Mouse (Mus musculus) megakaryocyte, embryonic 14.5 days (primary cell): ENCODE results near the gene Zfp592. TPM values are rescaled to one million over a fixed set of nuclear protein-coding genes. Genes with fewer than 3 reads are reported as not detected.
A peak's percentile ranks its signal among the peaks of the same experiment; 100 is the strongest.

Experiments used
- H3K27me3 ChIP-seq: replicated peaks from 2 replicates; pipeline ENCODE3; 2012; ENCODE audit warnings: inconsistent platforms
- H3K36me3 ChIP-seq: replicated peaks from 2 replicates; pipeline ENCODE3; 2012; ENCODE audit warnings: low read length, inconsistent platforms, mixed read lengths
- H3K4me1 ChIP-seq: 2 replicates; pipeline ENCODE4 v1.6.1; 2012; ENCODE audit warnings: inconsistent platforms
- H3K4me3 ChIP-seq: replicated peaks from 2 replicates; pipeline ENCODE3; 2012; ENCODE audit warnings: moderate library complexity, mild to moderate bottlenecking, inconsistent platforms
- H3K9me3 ChIP-seq: 2 replicates; pipeline ENCODE4 v1.6.1; 2012; ENCODE audit warnings: inconsistent platforms
- FLI1 ChIP-seq: IDR thresholded peaks from 2 replicates; pipeline ENCODE4 v1.6.1; 2012; ENCODE audit warnings: low read length, inconsistent platforms, mixed read lengths
- GATA1 ChIP-seq: IDR thresholded peaks from 3 replicates; pipeline ENCODE4 v1.6.1; 2012; ENCODE audit warnings: mixed read lengths, low read length, inconsistent platforms, borderline replicate concordance
- polyA plus RNA-seq: library from polyadenylated mRNA; stranded (reverse); fragments of >175 nt; gene quantifications from 2 replicates; pipeline ENCODE4 v1.2.3, GENCODE M21; 2012; ENCODE audit warnings: low replicate concordance; ENCODE audit not compliant: insufficient read depth

Zfp592 gene
- 22.2 and 27.5 TPM in 2 replicates for polyA plus RNA-seq

DNA sequence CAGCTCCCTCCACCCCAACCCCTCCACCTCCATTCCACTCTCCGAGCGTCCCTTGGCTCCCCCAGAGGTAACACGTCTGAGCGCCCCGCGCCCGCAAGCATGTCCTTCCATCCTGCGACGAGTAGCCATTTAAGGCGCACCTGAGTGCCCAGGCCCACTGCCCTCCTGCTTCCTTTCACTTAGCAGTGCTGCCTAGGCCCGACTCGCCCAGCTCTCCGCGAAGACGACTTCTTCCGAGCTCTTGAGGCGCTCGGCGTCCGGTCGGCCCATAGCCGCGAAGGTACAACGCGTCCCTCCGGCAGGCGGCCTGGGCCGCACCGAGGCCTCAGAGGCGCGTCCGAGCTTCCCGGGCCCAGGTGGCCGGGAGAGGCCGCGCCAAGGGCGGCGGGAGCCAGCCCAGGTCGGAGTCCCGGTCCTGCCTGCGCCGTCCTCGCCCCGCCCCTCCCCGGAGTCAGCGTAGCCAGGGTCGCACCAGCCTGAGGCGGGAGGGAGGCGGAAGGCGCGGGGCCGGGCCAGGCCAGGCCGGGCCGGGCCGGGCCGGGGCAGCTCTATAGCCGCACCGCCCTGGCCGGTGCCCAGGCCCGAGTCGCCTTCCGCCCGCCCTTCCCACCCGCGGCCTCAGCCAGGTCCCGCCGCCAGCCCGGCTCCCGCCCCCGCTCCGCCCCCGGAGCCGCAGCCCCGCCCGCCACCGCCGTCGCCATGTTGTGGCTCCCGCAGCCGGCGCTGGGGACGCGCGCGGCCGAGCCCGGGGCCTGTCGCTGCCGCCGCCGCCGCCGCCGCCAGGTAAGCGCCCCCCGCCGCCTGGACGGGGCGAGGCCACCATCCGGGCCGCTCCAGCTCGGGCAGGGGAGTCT lies at the start of gene Zfp592:
TSS of gene Zfp592 (plus strand) at position 702 of the 854 bp plus-strand sequence.
- TF ChIP-seq FLI1 (no peak), GATA1 (no peak)
- Histone ChIP-seq H3K4me1 (peaks cover 80% of the 10 kb centered on the region), H3K36me3 (no peaks in the 10 kb centered on the region)

DNA sequence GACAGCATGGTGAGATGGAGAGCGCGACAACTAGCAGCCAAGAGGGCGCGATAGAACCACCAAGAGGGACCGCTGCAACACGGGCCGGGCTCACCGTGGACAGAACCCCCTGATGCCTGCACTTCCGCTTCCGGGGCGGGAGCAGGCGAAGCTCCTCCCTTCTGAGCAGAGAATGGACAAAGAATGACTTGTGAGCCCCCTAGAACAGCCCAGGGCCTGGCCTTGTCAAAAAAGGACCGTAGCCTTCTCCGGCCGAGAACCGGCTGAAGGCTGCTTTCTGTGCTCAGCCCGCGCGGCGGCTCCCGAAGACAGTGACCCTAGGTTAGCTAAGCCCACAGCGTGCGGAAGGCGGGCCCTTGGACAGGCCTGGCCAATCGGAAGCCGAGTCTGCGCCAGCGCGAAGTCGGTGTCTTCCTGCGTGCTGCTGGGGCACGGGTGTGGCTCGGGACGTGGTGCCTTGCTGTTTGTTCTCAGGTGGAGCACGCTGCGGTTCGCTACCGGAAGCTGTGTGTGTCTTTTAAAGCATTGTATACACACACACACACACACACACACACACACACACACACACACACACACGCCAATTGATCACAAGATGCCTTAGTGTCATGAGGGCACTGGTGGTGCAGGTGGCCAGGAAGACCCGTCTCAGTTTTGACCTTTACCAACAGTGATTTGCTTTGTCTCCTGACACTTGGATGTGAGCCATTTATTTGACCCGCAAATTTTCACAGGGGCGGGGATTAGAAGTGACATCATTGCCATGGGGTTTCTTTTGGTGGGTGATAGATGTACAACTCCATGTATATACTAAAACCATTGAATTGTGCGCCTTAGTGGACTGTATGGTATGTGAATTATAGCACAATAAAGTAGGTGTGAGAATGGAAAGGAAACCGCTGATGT lies 45.8 kb upstream of the Zfp592 start, which contains the start of gene Sec11a:
TSS of gene Sec11a (minus strand) at position 336 of the 906 bp plus-strand sequence.
- TF ChIP-seq FLI1 (no peak), GATA1 (no peak)
- Histone ChIP-seq H3K36me3 (peaks cover 15% of the 10 kb centered on the region), H3K27me3 (no peaks in the 10 kb centered on the region), H3K9me3 (no peaks in the 10 kb centered on the region), H3K4me1 (peaks cover 30% of the 10 kb centered on the region), H3K4me3 (peak within 1 kb of the TSS; percentile 98)

More for the DNA sequence above, at the start of gene Zfp592:
- peak within 1 kb of the TSS; percentile 99 for H3K4me3 ChIP-seq
- H3K9me3 ChIP-seq: no peaks in the 10 kb centered on the region
- no peaks in the 10 kb centered on the region for H3K27me3 ChIP-seq

DNA sequence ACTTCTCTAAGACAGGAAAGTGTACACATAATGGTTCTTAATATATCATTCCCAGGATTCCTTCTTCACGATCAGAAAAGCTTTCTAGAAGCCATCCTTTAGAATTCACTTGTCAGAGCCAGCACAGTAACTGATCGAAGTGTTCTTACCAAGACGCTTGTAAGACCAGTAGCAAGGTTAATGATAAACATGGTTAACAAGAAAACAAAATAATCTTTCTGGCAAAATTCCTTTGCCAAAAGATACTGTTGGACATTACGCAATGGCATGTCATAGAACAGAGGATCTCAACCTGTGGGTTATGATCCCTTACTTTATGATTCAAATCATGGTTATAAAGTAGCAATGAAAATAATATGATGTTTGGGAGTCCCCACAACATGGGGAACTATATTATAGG lies 42.0 kb upstream of the Zfp592 start:
- Histone ChIP-seq H3K4me3 (no peak overlapping the region), H3K4me1 (peaks cover 13% of the 10 kb centered on the region), H3K9me3 (peaks cover 3% of the 10 kb centered on the region), H3K36me3 (no peaks in the 10 kb centered on the region), H3K27me3 (no peaks in the 10 kb centered on the region)
- TF ChIP-seq FLI1 (no peak), GATA1 (no peak)

DNA sequence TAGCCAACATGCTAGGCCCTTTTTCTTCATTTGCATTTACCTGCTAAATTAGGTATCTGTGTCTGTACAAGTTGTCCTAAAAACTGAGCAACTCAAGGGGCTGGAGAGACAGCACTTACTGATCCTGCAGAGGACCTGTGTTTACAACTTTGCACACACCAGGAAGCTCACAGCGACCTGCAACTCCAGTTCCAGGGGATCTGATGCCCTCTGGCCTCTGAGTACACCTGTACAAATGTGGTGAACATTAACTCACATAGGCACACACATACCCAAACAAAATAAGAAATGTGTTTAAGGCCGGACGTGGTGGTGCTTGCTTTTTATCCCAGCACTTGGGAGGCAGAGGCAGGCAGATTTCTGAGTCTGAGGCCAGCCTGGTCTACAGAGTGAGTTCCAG lies 41.3 kb upstream of the Zfp592 start:
- H3K27me3 ChIP-seq: no peaks in the 10 kb centered on the region
- peaks cover 4% of the 10 kb centered on the region for H3K9me3 ChIP-seq
- no peak overlapping the region for H3K4me3 ChIP-seq
- TF ChIP-seq GATA1 (no peak), FLI1 (no peak)
- no peaks in the 10 kb centered on the region for H3K36me3 ChIP-seq
- peaks cover 9% of the 10 kb centered on the region for H3K4me1 ChIP-seq

DNA sequence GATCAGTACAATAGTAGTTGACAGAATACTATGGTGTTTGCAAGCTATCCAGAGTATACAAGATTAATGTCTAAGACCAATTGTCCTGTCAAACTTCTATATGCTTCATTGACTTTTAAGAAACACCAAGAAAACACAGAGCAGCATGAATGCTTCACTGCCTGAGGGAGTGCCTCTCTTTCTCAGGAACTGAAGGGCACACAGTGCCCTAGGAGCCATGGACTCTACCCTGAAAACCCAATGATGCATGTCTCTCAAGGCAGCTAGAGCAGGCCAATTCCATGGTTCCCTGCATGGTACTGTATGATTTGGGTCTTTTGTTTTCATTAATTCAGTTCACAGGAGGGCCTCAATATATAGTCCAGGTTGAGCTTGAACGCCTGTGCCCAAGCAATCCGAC lies 39.2 kb upstream of the Zfp592 start:
- Histone ChIP-seq H3K36me3 (no peaks in the 10 kb centered on the region), H3K27me3 (no peaks in the 10 kb centered on the region), H3K9me3 (peaks cover 4% of the 10 kb centered on the region), H3K4me3 (no peak overlapping the region), H3K4me1 (peaks cover 9% of the 10 kb centered on the region)
- no peak for TF ChIP-seq GATA1
- TF ChIP-seq FLI1: no peak

DNA sequence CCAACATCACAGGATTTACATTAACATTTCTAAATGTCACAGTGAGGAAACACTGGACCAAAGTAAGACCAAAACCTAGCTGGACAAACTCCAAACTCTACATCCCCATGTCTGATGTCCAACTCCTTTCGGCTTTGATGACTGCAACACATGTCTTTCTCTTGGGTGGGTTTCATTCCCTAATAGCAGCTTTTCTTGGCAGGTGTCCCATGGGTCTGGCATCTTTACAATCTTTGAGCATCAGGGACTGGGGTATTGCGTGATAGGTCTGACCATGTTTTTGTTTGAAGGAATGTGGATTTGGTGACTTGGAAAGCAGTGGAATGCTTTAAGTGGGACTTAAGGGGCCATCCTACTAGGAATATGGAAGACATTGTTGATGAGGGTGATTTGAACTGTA lies 36.6 kb upstream of the Zfp592 start:
- Histone ChIP-seq H3K4me1 (peaks cover 18% of the 10 kb centered on the region), H3K9me3 (peaks cover 4% of the 10 kb centered on the region), H3K36me3 (no peaks in the 10 kb centered on the region)

DNA sequence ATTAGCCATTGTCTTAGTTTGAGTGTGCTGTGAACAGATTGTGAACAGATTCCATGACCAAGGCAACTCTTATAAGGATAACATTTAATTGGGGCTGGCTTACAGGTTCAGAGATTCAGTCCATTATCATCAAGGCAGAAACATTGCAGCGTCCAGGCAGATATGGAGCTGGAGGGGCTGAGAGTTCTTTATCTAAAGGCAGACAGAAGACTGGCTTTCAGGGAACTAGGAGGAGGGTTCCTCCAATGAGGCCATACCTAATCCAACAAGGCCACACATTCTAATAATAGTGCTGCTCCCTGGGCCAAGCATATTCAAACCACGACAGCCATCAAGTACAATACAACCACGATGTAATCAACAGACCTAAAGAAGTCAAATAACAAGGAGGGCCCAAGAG lies 34.5 kb upstream of the Zfp592 start:
- Histone ChIP-seq H3K36me3 (no peaks in the 10 kb centered on the region), H3K9me3 (peaks cover 4% of the 10 kb centered on the region), H3K4me3 (no peak overlapping the region), H3K27me3 (no peaks in the 10 kb centered on the region), H3K4me1 (peaks cover 14% of the 10 kb centered on the region)
- no peak for TF ChIP-seq GATA1
- TF ChIP-seq FLI1: no peak

More for the DNA sequence above, 36.6 kb upstream of the Zfp592 start:
- Histone ChIP-seq H3K4me3 (no peak overlapping the region), H3K27me3 (no peaks in the 10 kb centered on the region)
- TF ChIP-seq GATA1: no peak

DNA sequence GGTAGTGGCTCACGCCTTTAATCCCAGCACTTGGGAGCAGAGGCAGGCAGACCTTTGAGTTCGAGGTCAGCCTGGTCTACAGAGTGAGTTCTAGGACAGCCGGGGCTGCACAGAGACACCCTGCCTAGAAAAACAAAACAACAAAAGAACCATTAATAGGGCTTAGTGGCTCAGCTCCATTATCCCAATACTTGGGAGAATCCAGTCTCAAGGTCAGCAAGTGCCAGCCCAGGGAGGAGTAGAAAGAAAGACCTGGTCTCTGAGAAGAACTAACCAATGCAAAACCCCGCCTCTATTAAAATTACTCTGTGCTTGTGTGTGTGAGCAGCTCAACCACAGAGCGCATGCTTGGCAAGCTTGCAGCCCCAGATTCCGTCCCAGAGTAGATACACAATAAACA lies 30.7 kb upstream of the Zfp592 start:
- H3K4me1 ChIP-seq: peaks cover 23% of the 10 kb centered on the region
- TF ChIP-seq GATA1 (no peak), FLI1 (no peak)
- H3K27me3 ChIP-seq: no peaks in the 10 kb centered on the region

DNA sequence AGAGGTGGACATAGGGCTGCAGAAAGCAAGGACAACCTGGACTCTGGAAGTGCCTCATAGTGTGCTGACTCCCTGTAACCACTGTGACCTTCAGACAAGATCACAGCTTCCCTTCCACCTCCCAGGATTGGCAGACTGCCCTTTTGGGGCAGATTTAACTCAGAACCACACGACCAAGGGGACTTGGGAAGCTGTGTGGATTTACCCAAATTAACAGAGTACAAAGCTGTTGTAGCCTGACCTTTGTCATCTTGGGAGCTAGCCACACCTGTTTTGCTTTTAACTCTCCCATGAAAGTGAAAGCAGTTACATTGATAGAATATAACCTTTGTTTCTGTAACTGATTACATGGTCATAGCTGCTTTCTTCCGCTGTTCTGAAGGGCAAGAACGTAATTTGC lies 22.6 kb upstream of the Zfp592 start:
- no peak overlapping the region for H3K4me3 ChIP-seq
- TF ChIP-seq GATA1 (no peak), FLI1 (no peak)
- peaks cover 20% of the 10 kb centered on the region for H3K9me3 ChIP-seq
- H3K36me3 ChIP-seq: peaks cover 5% of the 10 kb centered on the region
- H3K27me3 ChIP-seq: no peaks in the 10 kb centered on the region
- peaks cover 9% of the 10 kb centered on the region for H3K4me1 ChIP-seq

More for the DNA sequence above, 30.7 kb upstream of the Zfp592 start:
- peaks cover 5% of the 10 kb centered on the region for H3K36me3 ChIP-seq
- H3K4me3 ChIP-seq: no peak overlapping the region
- peaks cover 7% of the 10 kb centered on the region; the same call in 1 of the 2 replicates for H3K9me3 ChIP-seq

DNA sequence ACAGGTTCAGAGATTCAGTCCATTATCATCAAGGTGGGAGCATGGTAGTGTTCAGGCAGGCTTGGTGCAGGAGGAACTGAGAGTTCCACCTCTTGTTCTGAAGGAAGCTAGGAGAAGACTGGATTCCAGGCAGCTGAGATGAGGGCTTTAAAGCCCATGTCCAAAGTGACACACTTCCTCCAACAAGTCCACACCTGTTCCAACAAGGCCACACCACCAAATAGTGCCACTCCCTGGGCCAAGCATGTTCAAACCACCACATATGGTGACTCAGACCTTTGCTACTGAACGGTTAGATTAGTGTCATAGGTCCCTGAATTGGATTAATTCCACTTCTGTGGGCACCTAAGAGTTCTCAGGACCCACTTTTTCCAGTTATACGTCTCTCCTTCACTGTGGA lies 22.1 kb upstream of the Zfp592 start:
- peaks cover 18% of the 10 kb centered on the region for H3K9me3 ChIP-seq
- no peaks in the 10 kb centered on the region for H3K27me3 ChIP-seq
- H3K4me1 ChIP-seq: peaks cover 7% of the 10 kb centered on the region
- peaks cover 5% of the 10 kb centered on the region for H3K36me3 ChIP-seq
- H3K4me3 ChIP-seq: no peak overlapping the region
- no peak for TF ChIP-seq GATA1
- TF ChIP-seq FLI1: no peak
